Mouse (Mus musculus) thymus, adult 2 months (tissue): Measurements from ENCODE around the gene Slc7a5.

Experiments used
- CTCF ChIP-seq: fragments of 200-500 bp; IDR thresholded peaks from 2 replicates; pipeline ENCODE4 v1.5.1; 2012; ENCODE audit warnings: mild to moderate bottlenecking, control low read depth, low read length, moderate library complexity, borderline replicate concordance; ENCODE audit not compliant: control insufficient read depth, poor library complexity, insufficient read depth; ENCODE audit errors: extremely low read depth
- POLR2A ChIP-seq: fragments of 200-500 bp; IDR thresholded peaks from 2 replicates; pipeline ENCODE4 v1.6.1; 2012; ENCODE audit warnings: mild to moderate bottlenecking, low read length, control low read depth, moderate library complexity; ENCODE audit not compliant: control insufficient read depth, poor library complexity, insufficient read depth; ENCODE audit errors: extremely low read depth

GRCm38 (mm10) chr8:121938732-121939131 is 31.2 kb upstream of the Slc7a5 start:
- TF ChIP-seq CTCF (no peak), POLR2A (no peak)
